Mouse (Mus musculus) ES-CJ7 (cell line): ENCODE data around the gene Chka.

Experiments used
- DNase-seq: peaks from one replicate; pipeline ENCODE4 v3.0.0; 2011; ENCODE audit warnings: low read depth, low spot score

The Chka gene

GRCm38 (mm10) chr19:3851502-3851962 is at the start of gene Chka:
Chka (plus strand) TSS chr19:3851773.
- peak; percentile 97 for DNase-seq

- DNase-seq, result no peak
These were observed 46.0 kb upstream of the Chka start for GRCm38 (mm10) chr19:3805526-3805925.

GRCm38 (mm10) chr19:3810536-3811233 is 40.9 kb upstream of the Chka start:
- DNase-seq, result no peak

- no peak for DNase-seq
These were observed 37.1 kb upstream of the Chka start for GRCm38 (mm10) chr19:3814461-3814860.

- no peak for DNase-seq
These were observed 35.7 kb upstream of the Chka start for GRCm38 (mm10) chr19:3815824-3816223.

GRCm38 (mm10) chr19:3819080-3819479 is 32.5 kb upstream of the Chka start:
- no peak for DNase-seq

- no peak for DNase-seq
These were observed 31.6 kb upstream of the Chka start for GRCm38 (mm10) chr19:3819899-3820444.

GRCm38 (mm10) chr19:3825044-3825443 is 26.5 kb upstream of the Chka start:
- no peak for DNase-seq

- no peak for DNase-seq
These were observed 21.7 kb upstream of the Chka start for GRCm38 (mm10) chr19:3829863-3830262.

GRCm38 (mm10) chr19:3831716-3832115 is 19.9 kb upstream of the Chka start:
- DNase-seq, result no peak

- DNase-seq, result no peak
These were observed 18.7 kb upstream of the Chka start for GRCm38 (mm10) chr19:3832851-3833353.

- no peak for DNase-seq
These were observed 17.3 kb upstream of the Chka start for GRCm38 (mm10) chr19:3834301-3834700.

GRCm38 (mm10) chr19:3836791-3837190 is 14.8 kb upstream of the Chka start:
- no peak for DNase-seq

GRCm38 (mm10) chr19:3838931-3839330 is 12.6 kb upstream of the Chka start:
- DNase-seq, result no peak

GRCm38 (mm10) chr19:3839686-3840085 is 11.9 kb upstream of the Chka start:
- no peak for DNase-seq

GRCm38 (mm10) chr19:3840214-3840651 is 11.3 kb upstream of the Chka start:
- DNase-seq, result peak; percentile 31

GRCm38 (mm10) chr19:3840685-3841084 is 10.9 kb upstream of the Chka start:
- no peak for DNase-seq

GRCm38 (mm10) chr19:3842359-3843148 is 9.0 kb upstream of the Chka start:
- peak; percentile 91 for DNase-seq

- no peak for DNase-seq
These were observed 7.9 kb upstream of the Chka start for GRCm38 (mm10) chr19:3843629-3844028.

GRCm38 (mm10) chr19:3844836-3845235 is 6.7 kb upstream of the Chka start:
- DNase-seq, result no peak

GRCm38 (mm10) chr19:3845339-3845738 is 6.2 kb upstream of the Chka start:
- no peak for DNase-seq

- DNase-seq, result no peak
These were observed 5.7 kb upstream of the Chka start for GRCm38 (mm10) chr19:3845803-3846406.
